Mouse (Mus musculus) left cerebral cortex, postnatal 4 days (tissue): ENCODE measurements around the gene Mnt. TPM values are rescaled to one million over a fixed set of nuclear protein-coding genes. Genes with fewer than 3 reads are reported as not detected.

ENCODE experiments used
- DNase-seq: peaks from one replicate; pipeline ENCODE4 v3.0.0-alpha.2; 2022
- intact Hi-C: fragments of 180-260 bp; cut with DNase I; formaldehyde crosslinking; loops from one replicate; pipeline ENCODE4 v1.15.1; 2025
- total RNA-seq, 2 experiments: library from RNA; stranded (reverse); gene quantifications; 2 replicates each; pipeline ENCODE4 v1.2.3; 2021

Mnt gene
- total RNA-seq, 2 experiments from 2014 or later, result 36.7 to 36.8 TPM

- DNase-seq, result no peak
- intact Hi-C loops, result no loop called here
These were observed 13.0 kb downstream of the Mnt start for GRCm38 (mm10) chr11:74843761-74844160.

DNA sequence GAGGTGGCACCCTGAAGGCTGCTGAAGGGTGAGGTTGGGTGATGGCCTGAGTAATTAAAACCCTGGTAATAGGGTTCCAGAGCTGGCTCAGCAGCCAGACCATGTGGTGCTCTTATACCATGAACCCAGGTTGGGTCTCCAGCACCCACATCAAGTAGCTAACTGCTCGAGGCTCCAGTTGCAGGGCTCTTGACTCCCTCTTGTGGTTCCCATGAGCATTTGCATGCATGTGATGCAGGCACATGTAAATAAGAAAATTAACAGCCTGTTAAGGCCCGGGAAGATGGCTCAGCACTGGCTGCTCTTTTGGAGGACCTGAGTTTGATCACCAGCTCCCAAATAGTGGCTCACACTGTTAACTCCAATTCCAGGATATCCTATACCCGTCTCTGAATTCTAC, 15.1 kb downstream of the Mnt start:
- intact Hi-C loops, result no loop called here
- DNase-seq, result no peak

GRCm38 (mm10) chr11:74847919-74848521, 17.3 kb downstream of the Mnt start:
- peak; percentile 82 for DNase-seq
- intact Hi-C loops, result no loop called here

GRCm38 (mm10) chr11:74850998-74851661, 20.4 kb downstream of the Mnt start:
- intact Hi-C loops, result no loop called here

GRCm38 (mm10) chr11:74857756-74858155, 27.0 kb downstream of the Mnt start:
- intact Hi-C loops, result no loop called here
- no peak for DNase-seq

More at GRCm38 (mm10) chr11:74850998-74851661, 20.4 kb downstream of the Mnt start:
- no peak for DNase-seq

DNA sequence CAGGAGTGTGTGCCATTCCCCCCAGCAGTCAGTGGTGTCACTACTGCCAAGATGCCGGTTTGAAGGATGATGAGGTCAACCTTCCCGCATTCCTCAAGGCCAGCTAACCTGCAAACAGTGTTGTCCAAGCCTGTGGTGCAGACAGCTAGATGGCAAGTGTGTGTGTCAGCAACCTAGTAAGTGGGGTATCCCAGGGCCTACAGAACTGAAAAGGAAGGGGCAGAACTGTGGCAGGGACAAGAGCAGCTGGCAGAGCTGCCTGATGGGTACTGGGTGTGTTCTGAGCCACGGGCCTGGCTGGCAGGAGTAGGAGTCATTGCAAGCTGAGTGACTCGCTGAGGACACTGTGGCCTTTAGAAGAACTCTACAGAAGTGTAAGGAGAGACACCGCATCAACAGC, 31.4 kb downstream of the Mnt start:
- intact Hi-C loops, result no loop called here
- no peak for DNase-seq

DNA sequence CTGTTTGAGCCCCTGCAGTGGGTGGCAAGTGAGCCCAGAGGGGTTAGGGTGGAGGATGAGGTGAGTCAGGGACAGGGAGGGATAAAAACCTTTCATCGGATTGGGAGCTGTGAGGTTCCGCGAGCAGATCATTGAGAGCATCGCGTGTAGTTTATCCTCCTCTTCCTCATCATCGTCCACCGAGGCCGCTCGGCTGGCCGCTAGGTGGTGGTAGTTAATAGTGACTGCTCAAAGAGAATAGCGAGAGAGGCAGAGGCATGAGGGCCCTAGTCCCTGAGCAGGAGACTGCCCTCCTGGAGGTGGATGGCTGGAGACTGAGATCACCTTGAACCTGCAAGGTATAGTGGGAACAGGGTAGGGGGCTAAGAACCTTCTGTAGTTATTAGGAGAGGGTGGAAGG, 32.8 kb downstream of the Mnt start:
- no peak for DNase-seq
- intact Hi-C loops, result no loop called here

GRCm38 (mm10) chr11:74864421-74864820, 33.7 kb downstream of the Mnt start:
- intact Hi-C loops, result no loop called here
- DNase-seq, result no peak

GRCm38 (mm10) chr11:74865252-74865651, 34.5 kb downstream of the Mnt start:
- DNase-seq, result no peak

DNA sequence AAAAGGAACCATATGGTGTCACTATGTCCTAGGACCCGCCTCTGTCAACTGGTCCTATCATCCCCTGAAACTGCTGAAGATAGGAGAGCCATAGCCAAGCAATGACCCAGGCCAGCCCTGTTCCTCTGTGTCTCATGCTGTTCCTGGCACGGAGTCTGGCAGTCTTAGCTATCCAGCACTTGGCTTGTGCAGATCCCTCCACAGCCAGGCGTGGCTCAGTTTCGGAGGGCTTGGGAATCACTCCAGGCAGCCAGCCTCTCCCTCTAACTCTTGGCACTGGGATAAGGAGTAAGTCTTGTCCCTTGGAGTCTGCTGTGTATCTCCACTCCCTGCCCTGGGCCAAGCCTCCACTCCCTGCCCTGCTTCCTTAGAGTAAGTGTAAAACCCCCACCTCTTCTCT, 35.9 kb downstream of the Mnt start:
- intact Hi-C loops, result no loop called here
- DNase-seq, result peak; percentile 95

More at GRCm38 (mm10) chr11:74865252-74865651, 34.5 kb downstream of the Mnt start:
- intact Hi-C loops, result no loop called here

DNA sequence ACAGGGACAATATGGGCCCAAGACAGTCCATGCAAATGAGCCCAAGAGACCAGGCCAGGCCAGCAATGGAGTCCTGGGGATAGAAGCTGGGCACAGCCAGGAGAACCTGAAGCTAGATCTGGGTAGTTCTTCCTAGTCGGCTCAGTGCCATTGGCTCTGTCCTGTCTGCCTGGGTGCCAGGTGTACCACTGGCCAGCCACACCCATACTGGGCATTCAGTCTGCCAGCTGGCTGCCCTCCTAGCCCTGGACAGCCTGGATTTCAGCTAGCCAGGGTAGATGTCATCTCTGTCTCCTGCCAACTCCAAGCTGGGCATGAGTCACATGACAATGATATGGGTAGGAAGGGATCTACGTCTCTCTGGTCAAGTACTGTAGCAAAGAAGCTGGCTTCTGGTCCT, 36.5 kb downstream of the Mnt start:
- intact Hi-C loops, result no loop called here
- DNase-seq, result peak; percentile 90

DNA sequence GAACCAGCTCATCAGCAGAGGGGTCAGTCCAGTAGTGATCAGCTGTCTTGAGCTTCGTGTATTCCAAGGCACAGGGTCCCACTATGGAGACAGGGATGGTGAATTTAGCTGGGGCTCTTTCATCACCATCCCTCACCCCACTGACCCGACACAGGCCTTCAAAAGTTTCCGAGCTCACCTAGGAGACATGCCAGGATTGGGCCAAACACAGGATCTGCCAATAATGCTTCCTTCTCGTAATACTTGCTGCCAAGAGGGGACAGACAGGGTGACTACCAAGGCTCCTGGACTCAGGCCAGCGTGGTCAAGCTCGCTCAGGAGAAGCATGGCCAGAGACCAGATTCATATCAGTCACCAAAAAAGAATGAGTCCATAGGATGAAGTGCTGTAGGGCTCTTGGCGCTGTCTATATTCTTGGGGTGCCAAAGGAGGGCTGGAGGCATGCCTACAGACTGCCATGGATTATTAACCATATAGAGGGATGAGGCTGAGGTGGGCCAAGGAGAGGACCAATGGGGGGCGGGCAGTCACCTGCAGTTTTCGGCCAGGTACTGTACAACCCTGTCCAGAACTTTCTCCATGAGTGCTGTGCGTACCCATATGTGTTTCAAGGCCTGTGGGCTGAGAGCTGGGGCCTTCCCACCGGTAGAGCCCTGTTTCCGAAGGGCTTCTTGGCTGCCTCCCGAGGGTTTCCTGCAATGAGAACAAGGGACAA, 37.5 kb downstream of the Mnt start:
- intact Hi-C loops, result no loop called here

GRCm38 (mm10) chr11:74869603-74870002, 38.9 kb downstream of the Mnt start:
- no peak for DNase-seq
- intact Hi-C loops, result no loop called here

More for the DNA sequence above, 37.5 kb downstream of the Mnt start:
- peak; percentile 45 for DNase-seq

DNA sequence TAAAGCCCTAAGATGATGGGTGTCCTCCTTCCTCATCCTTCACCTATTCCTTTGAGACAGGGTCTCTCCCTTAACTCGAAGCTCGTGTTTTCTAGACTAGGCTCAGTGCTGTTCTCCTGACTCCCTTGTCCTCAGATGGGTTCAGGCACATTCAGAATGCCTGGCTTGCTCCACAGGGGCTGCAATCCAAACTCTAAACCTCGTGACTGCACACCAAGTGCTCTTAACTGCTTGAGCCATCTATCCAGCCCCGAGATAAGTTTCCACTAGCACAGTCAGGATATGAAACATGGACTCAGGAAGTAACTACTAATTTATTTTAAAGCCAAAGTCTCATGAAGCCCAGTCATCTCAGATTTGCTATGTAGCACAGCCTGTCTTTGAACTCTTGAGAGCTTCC, 39.8 kb downstream of the Mnt start:
- intact Hi-C loops, result no loop called here
- no peak for DNase-seq

DNA sequence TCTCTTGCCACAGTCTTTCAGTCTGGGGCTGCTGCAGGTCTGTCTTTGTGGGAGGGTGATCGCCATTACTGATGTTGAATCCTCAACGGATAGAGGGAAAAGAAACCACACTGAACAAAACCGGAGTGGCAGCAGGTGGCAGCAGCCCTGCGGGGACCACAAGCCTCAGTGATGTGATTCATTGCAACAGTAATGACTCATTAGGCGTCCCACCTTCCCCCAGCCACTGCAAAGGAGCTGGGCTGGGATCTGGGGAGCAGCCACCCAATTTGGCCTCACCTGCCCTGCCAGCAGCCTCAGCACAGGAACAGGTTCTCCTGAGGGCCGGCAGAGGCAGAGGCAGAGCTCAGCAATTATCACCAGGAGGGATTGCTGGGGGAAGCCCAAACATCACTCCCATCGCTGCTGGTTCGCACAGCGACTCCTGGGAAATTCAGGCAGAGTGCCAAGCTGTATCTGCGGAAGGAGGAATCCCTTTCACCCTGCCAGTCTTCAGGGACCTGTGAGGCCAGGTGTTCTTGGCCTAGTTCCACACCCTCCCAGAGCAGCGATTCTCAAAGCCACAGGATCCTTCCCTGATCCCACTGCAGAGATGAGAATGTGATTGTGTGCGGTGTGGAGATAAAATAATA, 40.4 kb downstream of the Mnt start:
- intact Hi-C loops, result no loop called here
- DNase-seq, result peak; percentile 48

GRCm38 (mm10) chr11:74874630-74875029, 43.9 kb downstream of the Mnt start:
- DNase-seq, result no peak
- intact Hi-C loops, result no loop called here

DNA sequence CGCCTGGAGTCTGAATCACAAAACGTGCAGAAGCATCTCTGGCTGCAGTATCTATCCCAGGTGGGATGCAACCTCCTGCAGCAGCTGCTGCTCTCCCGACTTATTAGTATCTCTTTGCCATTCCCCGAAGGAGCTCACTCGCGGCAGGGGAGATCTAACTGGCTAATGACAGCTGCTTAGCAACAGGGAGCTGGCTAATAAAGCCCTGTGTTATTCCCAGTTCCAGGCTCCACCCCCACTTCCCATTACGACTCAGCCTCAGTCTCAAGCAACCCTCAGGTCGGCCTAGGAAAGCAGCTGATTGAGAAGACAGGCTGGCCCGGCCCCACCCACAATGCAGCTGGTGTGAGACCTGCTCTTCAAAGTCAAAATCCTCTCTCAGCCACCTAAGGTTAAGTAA, 46.1 kb downstream of the Mnt start:
- intact Hi-C loops, result no loop called here
- peak; percentile 87 for DNase-seq

- intact Hi-C loops, result no loop called here
- no peak for DNase-seq
These were observed 50.3 kb downstream of the Mnt start for GRCm38 (mm10) chr11:74880999-74881398.

GRCm38 (mm10) chr11:74881979-74882378, 51.3 kb downstream of the Mnt start:
- intact Hi-C loops, result no loop called here
- DNase-seq, result no peak

DNA sequence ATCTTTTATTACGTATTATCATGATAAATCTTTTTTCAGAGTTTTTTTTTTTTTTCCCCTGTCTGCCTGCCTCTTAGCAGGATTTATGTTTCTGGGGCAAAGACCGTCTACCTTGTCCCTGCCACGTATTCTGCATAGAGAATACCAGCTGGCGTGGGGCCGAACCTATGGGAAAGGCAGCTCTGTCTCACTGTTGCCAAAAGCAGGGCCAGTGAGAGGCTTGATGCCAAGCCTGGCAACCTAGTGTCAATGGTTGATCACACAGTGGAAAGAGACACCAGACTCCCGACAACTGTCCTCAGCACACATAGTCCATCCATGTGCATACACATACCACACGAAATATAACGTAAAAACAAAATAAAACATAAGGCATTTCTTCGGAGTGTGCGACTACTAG, 52.4 kb downstream of the Mnt start:
- intact Hi-C loops, result no loop called here
- DNase-seq, result peak; percentile 94

- DNase-seq, result no peak
- intact Hi-C loops, result no loop called here
These were observed 63.9 kb downstream of the Mnt start for GRCm38 (mm10) chr11:74894619-74895018.
